Mouse (Mus musculus) cortical plate, adult 2 months (tissue): ENCODE results near the gene Erc2.

Experiments
- CTCF ChIP-seq: fragments of 200-500 bp; IDR thresholded peaks from 2 replicates; pipeline ENCODE4 v1.5.1; 2011; ENCODE audit warnings: mild to moderate bottlenecking, control low read depth, low read length; ENCODE audit not compliant: insufficient read depth; ENCODE audit errors: extremely low read depth
- POLR2A ChIP-seq: fragments of 200-500 bp; IDR thresholded peaks from 2 replicates; pipeline ENCODE4 v1.6.1; 2011; ENCODE audit warnings: mild to moderate bottlenecking, low read length, control low read depth; ENCODE audit not compliant: insufficient read depth; ENCODE audit errors: extremely low read depth

GRCm38 (mm10) chr14:28300095-28300494 is 677.9 kb downstream of the Erc2 start:
- no peak for TF ChIP-seq CTCF
- no peak for TF ChIP-seq POLR2A
